Mouse (Mus musculus): Measurements from ENCODE around the gene Ndufs5.

DNA sequence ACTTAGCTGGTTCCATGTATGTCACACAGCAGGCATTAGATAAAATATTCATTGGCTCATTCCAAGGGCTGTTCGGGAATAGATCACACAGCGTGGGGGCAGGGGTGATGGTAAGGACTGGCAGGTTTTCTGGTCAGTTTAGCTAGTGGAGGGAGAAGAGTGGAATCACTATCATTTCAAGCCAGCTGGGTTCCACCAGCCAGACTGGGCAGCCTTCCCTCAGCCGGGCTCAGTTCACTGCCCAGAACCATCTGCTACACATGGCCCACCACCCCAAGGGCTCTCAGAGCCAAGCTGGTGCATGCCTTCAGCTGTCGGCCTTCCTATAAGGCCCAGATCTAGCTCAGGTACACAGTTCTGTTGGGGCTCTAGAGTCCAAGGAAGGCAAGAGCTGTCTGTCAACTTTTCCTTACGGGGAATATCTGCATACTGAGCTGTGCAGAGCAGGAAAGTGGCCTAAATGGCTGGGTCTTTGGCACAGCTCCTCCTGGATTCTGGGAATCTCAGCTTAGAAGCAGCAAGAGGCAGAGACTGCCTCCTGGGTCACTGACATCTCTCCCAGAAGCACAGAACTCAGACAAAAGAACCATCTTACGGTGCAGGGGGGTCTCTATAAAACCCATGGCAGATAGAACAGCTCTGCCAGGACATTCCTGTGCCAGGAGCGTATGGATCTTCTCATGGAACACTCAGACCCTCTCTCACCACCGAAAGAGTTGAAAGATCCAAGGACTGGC lies 32.3 kb downstream of the Ndufs5 start:
- TF ChIP-seq POLR2A (IDR thresholded peaks at IDR 0.05; ENCODE audit: extremely low read depth, insufficient read depth, low read length) (no peak), CTCF (IDR thresholded peaks at IDR 0.05; ENCODE audit: low read depth, low read length) (no peak)

Measured in liver, adult 2 months (tissue).